Comparison of ENCODE assay signal across 29 mouse cellular contexts in genomic region chr16:14117299-14117698, GRCm38 (mm10). TPM values are rescaled to one million over a fixed set of nuclear protein-coding genes. Genes with fewer than 3 reads are reported as not detected.
DNase-seq lines count a peak whose midpoint lies in the region; ATAC-seq and TF ChIP-seq lines count a peak whose summit lies in the region.
"Had no signal": no experiment of that assay in that cellular context is flagged by ENCODE, and none has a peak within 500 bp of the region (broad histone marks: within the 10 kb centered on the region; RNA-seq: fewer than 3 reads in every experiment).

No protein-coding gene starts in this region.

- no peak for TF ChIP-seq RAD21 in MEL (IDR thresholded peaks at IDR 0.05; ENCODE audit: low read depth, low read length)

- no peaks in the 10 kb centered on the region for H3K4me1 ChIP-seq in embryonic facial prominence, embryonic 14.5 days (ENCODE audit: control insufficient read depth, insufficient read depth, low read length)
- no peaks in the 10 kb centered on the region for H3K4me1 ChIP-seq in embryonic facial prominence, embryonic 10.5 days
- H3K4me1 ChIP-seq in MEL (ENCODE audit: control insufficient read depth in 1 of 2, insufficient read depth in 2 of 2, low read length in 2 of 2), result peaks cover 24 to 38% of the 10 kb centered on the region in 2 experiments
- no peaks in the 10 kb centered on the region for H3K4me1 ChIP-seq in liver, embryonic 11.5 days (replicated peaks; ENCODE audit: control insufficient read depth, insufficient read depth, low read length)
- H3K4me1 ChIP-seq: embryonic facial prominence, embryonic 12.5 days; embryonic facial prominence, embryonic 15.5 days; forebrain, embryonic 10.5 days; forebrain, embryonic 12.5 days had no signal

- H3K27me3 ChIP-seq in embryonic facial prominence, embryonic 14.5 days (replicated peaks; ENCODE audit: control insufficient read depth, insufficient read depth, low read length), result no peaks in the 10 kb centered on the region
- no peaks in the 10 kb centered on the region for H3K27me3 ChIP-seq in embryonic facial prominence, embryonic 10.5 days (replicated peaks; ENCODE audit: low read depth, poor library complexity, severe bottlenecking)
- H3K27me3 ChIP-seq in MEL (ENCODE audit: control insufficient read depth in 1 of 2, insufficient read depth in 2 of 2, low read length in 2 of 2), result no peaks in the 10 kb centered on the region
- H3K27me3 ChIP-seq in liver, embryonic 11.5 days (replicated peaks; ENCODE audit: control insufficient read depth, insufficient read depth, low read length), result no peaks in the 10 kb centered on the region
- H3K27me3 ChIP-seq: CH12.LX; embryonic facial prominence, embryonic 12.5 days; embryonic facial prominence, embryonic 15.5 days; forebrain, embryonic 12.5 days; Patski had no signal

- H3K36me3 ChIP-seq in embryonic facial prominence, embryonic 14.5 days (ENCODE audit: control insufficient read depth, insufficient read depth, low read length), result peaks cover 76% of the 10 kb centered on the region
- peaks cover 87% of the 10 kb centered on the region for H3K36me3 ChIP-seq in embryonic facial prominence, embryonic 10.5 days (replicated peaks)
- peaks cover 2 to 46% of the 10 kb centered on the region in 2 experiments for H3K36me3 ChIP-seq in MEL (ENCODE audit: control insufficient read depth in 1 of 2, insufficient read depth in 2 of 2, low read length in 2 of 2)
- peaks cover 39% of the 10 kb centered on the region for H3K36me3 ChIP-seq in liver, embryonic 11.5 days (ENCODE audit: control insufficient read depth, insufficient read depth, low read length)

- TF ChIP-seq POLR2A in MEL (IDR thresholded peaks at IDR 0.05; ENCODE audit: control insufficient read depth in 1 of 2, insufficient read depth in 1 of 2, low read depth in 1 of 2, low read length in 2 of 2, poor library complexity in 1 of 2), result no peak

- ATAC-seq in embryonic facial prominence, embryonic 14.5 days (ENCODE audit: low read depth), result no peak
- 0 out of 2 replicates have a peak, but pooled peaks have one; percentile 32 for ATAC-seq in common myeloid progenitor, adult 5-6 weeks (replicated peaks; ENCODE audit: low read depth, poor library complexity, severe bottlenecking)
- peak; percentile 93 for ATAC-seq in megakaryocyte-erythroid progenitor cell, adult 5-6 weeks (replicated peaks; ENCODE audit: low FRiP score, low TSS enrichment, poor library complexity, severe bottlenecking)
- ATAC-seq in liver, embryonic 11.5 days (replicated peaks; ENCODE audit: low FRiP score), result no peak
- ATAC-seq: activated CD4-positive, CD25-positive, alpha-beta regulatory T cell, adult 4 months; CD4-positive, CD25-positive, alpha-beta regulatory T cell, adult 4 months; forebrain, embryonic 14.5 days; forebrain, embryonic 16.5 days; Patski had no signal

- no peak overlapping the region for H3K4me3 ChIP-seq in embryonic facial prominence, embryonic 14.5 days (ENCODE audit: low read depth, low read length)
- no peak overlapping the region for H3K4me3 ChIP-seq in embryonic facial prominence, embryonic 10.5 days
- H3K4me3 ChIP-seq in MEL (ENCODE audit: control insufficient read depth in 1 of 2, insufficient read depth in 1 of 2, low read depth in 2 of 2, low read length in 2 of 2), result no peak overlapping the region
- H3K4me3 ChIP-seq in liver, embryonic 11.5 days (ENCODE audit: low read depth, low read length), result no peak overlapping the region
- H3K4me3 ChIP-seq: embryonic facial prominence, embryonic 12.5 days; embryonic facial prominence, embryonic 15.5 days; erythroblast, embryonic 14.5 days; forebrain, embryonic 10.5 days; forebrain, embryonic 12.5 days had no signal

- H3K4me2 ChIP-seq in embryonic facial prominence, embryonic 14.5 days (ENCODE audit: low read depth, low read length), result no peak overlapping the region
- H3K4me2 ChIP-seq in liver, embryonic 11.5 days, result no peak overlapping the region
- H3K4me2 ChIP-seq: embryonic facial prominence, embryonic 12.5 days; embryonic facial prominence, embryonic 15.5 days; forebrain, embryonic 12.5 days had no signal

- TF ChIP-seq CTCF in MEL (IDR thresholded peaks at IDR 0.05 in 2 of 3, conservative IDR thresholded peaks at IDR 0.05 in 1 of 3; ENCODE audit: control insufficient read depth in 1 of 3, insufficient read depth in 1 of 3, low read depth in 2 of 3, low read length in 3 of 3, poor library complexity in 1 of 3, severe bottlenecking in 1 of 3), result no peak

- H3K9ac ChIP-seq in embryonic facial prominence, embryonic 14.5 days (ENCODE audit: low read depth, low read length), result no peak overlapping the region
- no peak overlapping the region for H3K9ac ChIP-seq in MEL (ENCODE audit: control insufficient read depth, low read depth, low read length, poor library complexity, severe bottlenecking)
- no peak overlapping the region for H3K9ac ChIP-seq in liver, embryonic 11.5 days (ENCODE audit: low read depth, low read length)
- H3K9ac ChIP-seq: embryonic facial prominence, embryonic 12.5 days; embryonic facial prominence, embryonic 15.5 days; forebrain, embryonic 12.5 days had no signal

- WGBS in embryonic facial prominence, embryonic 14.5 days, result 67% methylated on average over 2 of the region's 2 CpGs
- WGBS in embryonic facial prominence, embryonic 10.5 days, result 88% methylated on average over 2 of the region's 2 CpGs
- WGBS in liver, embryonic 11.5 days, result 69% methylated on average over 2 of the region's 2 CpGs

- peak; percentile 21 for DNase-seq in embryonic facial prominence, embryonic 14.5 days (ENCODE audit: low spot score)
- no peak for DNase-seq in embryonic facial prominence, embryonic 10.5 days (ENCODE audit: low spot score)
- peak; percentile 86 for DNase-seq in MEL (ENCODE audit: low read depth, low spot score)
- no peak for DNase-seq in right cerebral cortex, postnatal 36 days (ENCODE audit: low spot score in 2 of 2)
- no peak for DNase-seq in liver, embryonic 11.5 days (ENCODE audit: low spot score)
- DNase-seq: adrenal gland, adult 8-10 months; adrenal gland, postnatal 14 days; adrenal gland, postnatal 36 days; B cell, adult 2 months; cerebellum, adult 11-12 months; cerebellum, adult 2 months; cerebellum, adult 9-10 months; cerebellum, postnatal 10 days; cerebellum, postnatal 25 days; embryo, embryonic 11 days had no signal

- no peaks in the 10 kb centered on the region for H3K79me2 ChIP-seq in MEL (ENCODE audit: control insufficient read depth, insufficient read depth, low read length, poor library complexity)

- peak; percentile 86 to 96 for TF ChIP-seq EP300 in MEL (IDR thresholded peaks at IDR 0.05; ENCODE audit: low read depth in 1 of 2, low read length in 2 of 2)

- H3K27ac ChIP-seq in embryonic facial prominence, embryonic 14.5 days (replicated peaks; ENCODE audit: low read depth, low read length), result no peak overlapping the region
- H3K27ac ChIP-seq in embryonic facial prominence, embryonic 10.5 days (replicated peaks), result no peak overlapping the region
- peak overlapping the region; percentile 56 for H3K27ac ChIP-seq in MEL (ENCODE audit: control insufficient read depth, low read depth, low read length)
- no peak overlapping the region for H3K27ac ChIP-seq in liver, embryonic 11.5 days (ENCODE audit: low read depth, low read length)
- H3K27ac ChIP-seq: embryonic facial prominence, embryonic 12.5 days; embryonic facial prominence, embryonic 15.5 days; forebrain, embryonic 10.5 days; forebrain, embryonic 12.5 days had no signal

- H3K9me3 ChIP-seq in embryonic facial prominence, embryonic 14.5 days (ENCODE audit: control insufficient read depth, low read length), result no peaks in the 10 kb centered on the region
- no peaks in the 10 kb centered on the region for H3K9me3 ChIP-seq in embryonic facial prominence, embryonic 10.5 days
- H3K9me3 ChIP-seq in MEL (replicated peaks; ENCODE audit: insufficient read depth, low read length), result no peaks in the 10 kb centered on the region
- no peaks in the 10 kb centered on the region for H3K9me3 ChIP-seq in liver, embryonic 11.5 days (ENCODE audit: control insufficient read depth, low read length)
- H3K9me3 ChIP-seq: embryonic facial prominence, embryonic 12.5 days; embryonic facial prominence, embryonic 15.5 days; forebrain, embryonic 10.5 days; forebrain, embryonic 12.5 days; G1E had no signal

TF ChIP-seq in MEL, 35 proteins besides CTCF, POLR2A, EP300 and RAD21 (continues in another document):
- TF ChIP-seq RCOR1 (IDR thresholded peaks at IDR 0.05; ENCODE audit: low read depth, low read length) (peak; percentile 92), E2F4 (IDR thresholded peaks at IDR 0.05; ENCODE audit: borderline replicate concordance, low read depth, low read length) (no peak), ZNF384 (IDR thresholded peaks at IDR 0.05; ENCODE audit: low read depth, low read length) (no peak), ETS1 (IDR thresholded peaks at IDR 0.05; ENCODE audit: low read depth, low read length) (peak; percentile 63), MXI1 (IDR thresholded peaks at IDR 0.05; ENCODE audit: low read depth, low read length) (0 out of 2 replicates have a peak, but pooled peaks have one; percentile 31), TAL1 (IDR thresholded peaks at IDR 0.05; ENCODE audit: low read length) (peak; percentile 84)

RNA-seq across cellular contexts. Expression of gene Nde1, which starts 45.8 kb away (rescaled TPM):
- 79.8 and 97.3 TPM in 2 replicates for polyA plus RNA-seq in embryonic facial prominence, embryonic 14.5 days (2014; fragmentation: Nextera tagmentation; extraction: Ambion mirVana)
- polyA plus RNA-seq in embryonic facial prominence, embryonic 10.5 days (2016; fragmentation: Nextera tagmentation; extraction: Ambion mirVana), result 182 and 197 TPM in 2 replicates
- total RNA-seq in MEL (2012; rRNA removed), result 25.2 and 25.8 TPM in 2 replicates
- 10 to 100 TPM in 1 of 2 experiments, not detected in 1; 42.5 TPM for polyA plus RNA-seq in MEL (2012; ENCODE audit: insufficient read depth in 1 of 2, insufficient read length in 2 of 2, low read depth in 1 of 2, low replicate concordance in 2 of 2, missing spikeins in 1 of 2)
- 62.4 and 88.1 TPM in 2 replicates for total RNA-seq in common myeloid progenitor, adult 5-6 weeks (2017)
- total RNA-seq in megakaryocyte-erythroid progenitor cell, adult 5-6 weeks (2014; fragmentation: Nextera tagmentation), result 53.6 and 56.1 TPM in 2 replicates
- total RNA-seq in megakaryocyte-erythroid progenitor cell, adult 5-6 weeks (2017), result 51.4 and 55.8 TPM in 2 replicates
- polyA plus RNA-seq in liver, embryonic 11.5 days (2014; fragmentation: Nextera tagmentation; extraction: Ambion mirVana), result 78.2 and 85.2 TPM in 2 replicates

RNA-seq across cellular contexts. Expression of gene Marf1, which starts 45.9 kb away (rescaled TPM):
- 14.8 and 14.9 TPM in 2 replicates for polyA plus RNA-seq in embryonic facial prominence, embryonic 14.5 days (2014; fragmentation: Nextera tagmentation; extraction: Ambion mirVana)
- polyA plus RNA-seq in embryonic facial prominence, embryonic 10.5 days (2016; fragmentation: Nextera tagmentation; extraction: Ambion mirVana), result 17.1 and 17.3 TPM in 2 replicates
- 8.7 and 9.3 TPM in 2 replicates for total RNA-seq in MEL (2012; rRNA removed)
- polyA plus RNA-seq in MEL (2012; ENCODE audit: insufficient read depth in 1 of 2, insufficient read length in 2 of 2, low read depth in 1 of 2, low replicate concordance in 2 of 2, missing spikeins in 1 of 2), result 10 to 100 TPM in 1 of 2 experiments, not detected in 1; 16.2 TPM
- 31.7 and 32.9 TPM in 2 replicates for total RNA-seq in common myeloid progenitor, adult 5-6 weeks (2017)
- total RNA-seq in megakaryocyte-erythroid progenitor cell, adult 5-6 weeks (2014; fragmentation: Nextera tagmentation), result 40.4 and 55.1 TPM in 2 replicates
- total RNA-seq in megakaryocyte-erythroid progenitor cell, adult 5-6 weeks (2017), result 15.4 and 19.9 TPM in 2 replicates
- polyA plus RNA-seq in liver, embryonic 11.5 days (2014; fragmentation: Nextera tagmentation; extraction: Ambion mirVana), result 9.5 and 10.3 TPM in 2 replicates

Comparison
In these comparisons a context has a peak if more than half of its experiments do, and no peak if none do; other contexts are left out.
1. DNase-seq: peak in embryonic facial prominence, embryonic 14.5 days (single experiment) and MEL (single experiment); none in embryonic facial prominence, embryonic 10.5 days (single experiment), right cerebral cortex, postnatal 36 days (0 of 2) and liver, embryonic 11.5 days (single experiment).
2. ATAC-seq: peak in common myeloid progenitor, adult 5-6 weeks (single experiment) and megakaryocyte-erythroid progenitor cell, adult 5-6 weeks (single experiment); none in embryonic facial prominence, embryonic 14.5 days (single experiment) and liver, embryonic 11.5 days (single experiment).